Mouse (Mus musculus) cortical plate, adult 2 months (tissue): ENCODE data around the gene Aaas.

ENCODE experiments used
- CTCF ChIP-seq: fragments of 200-500 bp; IDR thresholded peaks from 2 replicates; pipeline ENCODE4 v1.5.1; 2011; ENCODE audit warnings: mild to moderate bottlenecking, control low read depth, low read length; ENCODE audit not compliant: insufficient read depth; ENCODE audit errors: extremely low read depth
- POLR2A ChIP-seq: fragments of 200-500 bp; IDR thresholded peaks from 2 replicates; pipeline ENCODE4 v1.6.1; 2011; ENCODE audit warnings: mild to moderate bottlenecking, low read length, control low read depth; ENCODE audit not compliant: insufficient read depth; ENCODE audit errors: extremely low read depth

GRCm38 (mm10) chr15:102358834-102359233 is 8.3 kb upstream of the Aaas start:
- TF ChIP-seq POLR2A: no peak
- no peak for TF ChIP-seq CTCF
